Mouse (Mus musculus) ES-E14 (cell line): ENCODE results near the gene Gm5868. TPM values are rescaled to one million over a fixed set of nuclear protein-coding genes. Genes with fewer than 3 reads are reported as not detected.

Experiments used
- DNase-seq: peaks from one replicate; pipeline ENCODE4 v3.0.0-alpha.2; 2013; ENCODE audit warnings: low read depth, low spot score
- H3K27ac ChIP-seq: 2 replicates; pipeline ENCODE4 v1.5.1; 2012; ENCODE audit warnings: low read depth, mild to moderate bottlenecking, low read length, moderate library complexity, mixed read lengths; ENCODE audit not compliant: poor library complexity, insufficient read depth, severe bottlenecking
- H3K36me3 ChIP-seq: 2 replicates; pipeline ENCODE4 v1.6.1; 2012; ENCODE audit warnings: mild to moderate bottlenecking, low read length, moderate library complexity, mixed read lengths; ENCODE audit not compliant: control insufficient read depth, poor library complexity, insufficient read depth, severe bottlenecking
- H3K4me1 ChIP-seq, 2 experiments: fragments of 150-350 bp in 1 of 2; sonication (generic) in 1 of 2; 2 replicates each; pipeline ENCODE4 v1.6.1; 2012; ENCODE audit warnings: low read length in 2 of 2, mild to moderate bottlenecking in 1 of 2, mixed read lengths in 1 of 2; ENCODE audit not compliant: control insufficient read depth in 2 of 2, insufficient read depth in 2 of 2, poor library complexity in 1 of 2
- H3K4me3 ChIP-seq, 2 experiments: fragments of 150-350 bp in 1 of 2; sonication (generic) in 1 of 2; 2 replicates each; pipeline ENCODE4 v1.5.1; 2012; ENCODE audit warnings: low read length in 2 of 2, low read depth in 1 of 2, mild to moderate bottlenecking in 1 of 2, mixed read lengths in 1 of 2; ENCODE audit not compliant: insufficient read depth in 1 of 2, poor library complexity in 1 of 2, severe bottlenecking in 1 of 2
- H3K9ac ChIP-seq: 2 replicates; pipeline ENCODE4 v1.6.1; 2012; ENCODE audit warnings: low read depth, mild to moderate bottlenecking, low read length, mixed read lengths; ENCODE audit not compliant: poor library complexity, insufficient read depth, severe bottlenecking
- H3K9me3 ChIP-seq: fragments of 150-350 bp; sonication (generic); 2 replicates; pipeline ENCODE4 v1.6.1; 2012; ENCODE audit warnings: low read depth, mild to moderate bottlenecking, low read length; ENCODE audit not compliant: control insufficient read depth, insufficient read depth
- CHD2 ChIP-seq: IDR thresholded peaks from 2 replicates; pipeline ENCODE4 v1.6.1; 2014; ENCODE audit warnings: mild to moderate bottlenecking, low read depth, low read length, inconsistent platforms
- HCFC1 ChIP-seq: IDR thresholded peaks from 2 replicates; pipeline ENCODE4 v1.6.1; 2012; ENCODE audit warnings: low read length, inconsistent platforms, borderline replicate concordance; ENCODE audit not compliant: insufficient read depth
- MAFK ChIP-seq: IDR thresholded peaks from 2 replicates; pipeline ENCODE4 v1.6.1; 2014; ENCODE audit warnings: mild to moderate bottlenecking, low read depth, low read length, inconsistent platforms; ENCODE audit not compliant: insufficient read depth
- ZC3H11A ChIP-seq: IDR thresholded peaks from 2 replicates; pipeline ENCODE4 v1.6.1; 2012; ENCODE audit warnings: low read depth, mild to moderate bottlenecking, inconsistent platforms, low read length, borderline replicate concordance
- ZNF384 ChIP-seq: IDR thresholded peaks from 2 replicates; pipeline ENCODE4 v1.6.1; 2012; ENCODE audit warnings: low read depth, low read length, inconsistent platforms
- in situ Hi-C, 2 experiments: fragments of 600-800 bp; cut with MboI; formaldehyde crosslinking; loops; one replicate each; pipeline ENCODE4 v1.15.1; 2025; ENCODE audit warnings: low sequenced_read_pairs in 2 of 2, inconsistent platforms in 1 of 2; ENCODE audit not compliant: unreplicated experiment in 2 of 2
- total RNA-seq: library from RNA; depleted of rRNA; stranded (reverse); fragments of 300-350 nt; gene quantifications from 2 replicates; pipeline ENCODE4 v1.2.3, GENCODE M21; 2012; rRNA removed

The Gm5868 gene
- total RNA-seq, 1 experiment: not detected

DNA sequence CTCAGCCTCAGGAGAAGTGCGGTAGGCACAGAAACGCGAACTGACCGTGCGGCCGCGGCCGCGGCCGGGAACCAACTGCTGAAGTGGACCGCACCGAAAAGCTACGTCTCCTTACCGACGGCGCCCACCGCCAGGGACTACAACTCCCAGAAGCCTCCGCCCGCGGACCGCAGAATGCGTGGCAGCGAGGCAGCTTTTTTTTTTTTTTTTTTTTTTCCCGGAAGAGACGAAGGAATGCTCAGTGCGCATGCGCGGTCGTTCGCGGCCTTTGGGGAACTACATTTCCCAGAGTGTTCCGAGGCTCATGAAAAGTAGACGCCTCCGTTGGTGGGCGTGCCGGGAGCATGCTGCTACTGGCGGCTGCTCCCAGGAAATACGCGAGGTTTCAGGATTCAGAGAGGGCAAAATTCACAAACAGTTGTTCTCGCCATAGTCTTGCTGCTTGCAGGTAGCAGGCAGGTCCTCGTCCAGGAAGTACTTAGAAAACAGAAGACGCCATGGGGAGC lies 27.8 kb downstream of the Gm5868 start, which contains the start of gene Nfxl1:
Gene Nfxl1 (minus strand): TSS at position 141 of the 506 bp plus-strand sequence.
- Histone ChIP-seq H3K4me1 (no peaks in the 10 kb centered on the region), H3K36me3 (no peaks in the 10 kb centered on the region), H3K9me3 (no peaks in the 10 kb centered on the region), H3K4me3 (peak within 1 kb of the TSS; percentile 80 to 95), H3K9ac (peak within 1 kb of the TSS; percentile 93), H3K27ac (no peak within 1 kb of the TSS; the same call in 1 of the 2 replicates)
- TF ChIP-seq CHD2 (0 out of 2 replicates have a peak, but pooled peaks have one; percentile 48), HCFC1 (peak; percentile 98), MAFK (peak; percentile 56), ZNF384 (peak; percentile 100), ZC3H11A (no peak)
- peak; percentile 99 for DNase-seq
- in situ Hi-C loops: no loop called here

DNA sequence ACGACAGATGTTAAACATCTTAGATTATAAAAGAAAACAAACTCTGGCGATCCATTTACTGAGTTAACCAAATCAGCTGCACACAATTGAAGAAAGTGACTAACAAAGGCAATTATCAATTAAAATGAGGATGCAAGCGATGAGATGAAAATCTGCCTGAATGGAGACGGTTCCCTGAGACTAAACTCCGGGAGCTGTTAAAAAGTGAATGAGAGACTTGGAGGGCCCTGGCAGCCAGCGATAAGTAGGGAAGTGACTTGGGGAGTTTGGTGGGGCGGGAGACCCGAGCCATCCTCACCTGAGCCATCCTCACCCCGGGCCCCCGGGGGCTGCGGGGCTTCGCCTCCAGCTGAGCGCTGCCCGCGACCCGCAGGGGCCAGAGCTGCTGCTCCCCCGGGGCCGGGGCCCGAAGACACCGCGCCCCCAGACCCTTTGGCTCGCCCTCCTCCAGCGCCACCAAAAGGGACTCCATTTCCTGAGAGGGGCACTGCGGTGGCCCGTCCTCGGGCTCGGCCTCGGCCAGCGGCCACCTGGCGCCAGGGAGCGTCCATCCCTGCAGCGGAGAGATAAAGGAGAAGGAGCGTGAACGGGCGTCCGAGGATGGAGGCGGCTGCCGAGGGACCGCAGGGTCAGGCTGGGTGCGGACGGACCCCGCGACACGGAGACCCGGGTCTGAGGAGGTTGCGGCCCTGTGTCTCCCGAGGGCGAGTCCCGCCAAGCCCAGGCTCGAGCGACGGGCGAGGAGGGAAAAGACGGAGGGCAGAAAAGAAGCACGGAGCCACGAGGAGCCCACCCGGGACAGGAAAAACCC lies 28.4 kb downstream of the Gm5868 start:
- in situ Hi-C loops: no loop called here
- no peak overlapping the region for H3K27ac ChIP-seq
- no peaks in the 10 kb centered on the region for H3K36me3 ChIP-seq
- no peaks in the 10 kb centered on the region for H3K9me3 ChIP-seq
- TF ChIP-seq CHD2: no peak
- no peak for TF ChIP-seq MAFK
- no peak for TF ChIP-seq ZNF384
- no peak for TF ChIP-seq ZC3H11A
- no peak for TF ChIP-seq HCFC1
- DNase-seq: no peak
- no peaks in the 10 kb centered on the region for H3K4me1 ChIP-seq
- peak overlapping the region; percentile 80 to 95 for H3K4me3 ChIP-seq
- peak overlapping the region; percentile 93 for H3K9ac ChIP-seq

DNA sequence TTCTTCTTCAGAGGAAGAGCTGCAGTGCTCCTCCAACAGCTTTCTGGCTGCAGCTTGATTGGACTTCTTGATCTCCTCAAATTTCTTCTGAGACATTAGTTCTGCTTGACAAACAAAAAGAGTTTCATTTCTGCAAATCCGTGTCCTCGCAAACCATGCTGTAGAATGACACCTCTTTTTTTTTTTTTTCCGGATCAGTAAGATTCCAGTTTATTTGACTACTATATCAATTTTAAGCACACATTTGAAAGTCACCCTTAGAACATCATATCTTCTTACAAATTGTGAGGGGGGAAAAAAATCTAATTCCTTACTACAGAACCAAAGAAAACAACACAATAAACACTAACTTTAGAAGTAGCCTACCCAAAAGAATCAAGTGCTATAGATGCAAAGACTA lies 31.1 kb downstream of the Gm5868 start:
- H3K9ac ChIP-seq: no peak overlapping the region
- in situ Hi-C loops: no loop called here
- no peak overlapping the region for H3K4me3 ChIP-seq
- H3K9me3 ChIP-seq: no peaks in the 10 kb centered on the region
- TF ChIP-seq CHD2: no peak
- no peak for TF ChIP-seq MAFK
- no peak for TF ChIP-seq ZC3H11A
- TF ChIP-seq ZNF384: no peak
- H3K27ac ChIP-seq: no peak overlapping the region
- no peaks in the 10 kb centered on the region for H3K4me1 ChIP-seq
- no peaks in the 10 kb centered on the region for H3K36me3 ChIP-seq
- DNase-seq: no peak

DNA sequence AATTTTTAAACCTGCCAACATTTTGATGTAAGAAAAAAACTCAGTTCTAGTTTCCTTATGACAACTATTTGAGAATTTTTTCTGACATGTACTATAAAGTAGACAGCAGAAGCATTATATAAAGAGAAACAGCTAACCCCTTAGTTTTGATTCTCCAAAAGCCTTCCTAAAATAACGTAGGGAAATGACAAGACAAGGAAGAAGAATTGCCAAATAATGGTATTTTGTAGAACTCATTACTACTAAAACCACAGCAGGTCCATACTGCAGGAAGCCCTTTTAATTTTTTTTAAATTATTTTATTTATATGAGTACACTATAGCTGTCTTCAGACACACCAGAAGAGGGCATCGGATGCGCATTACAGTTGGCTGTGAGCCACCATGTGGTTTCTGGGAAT lies 36.1 kb downstream of the Gm5868 start:
- Histone ChIP-seq H3K9ac (no peak overlapping the region), H3K9me3 (no peaks in the 10 kb centered on the region), H3K4me3 (no peak overlapping the region), H3K27ac (no peak overlapping the region), H3K4me1 (no peaks in the 10 kb centered on the region), H3K36me3 (no peaks in the 10 kb centered on the region)
- DNase-seq: no peak
- TF ChIP-seq MAFK (no peak), CHD2 (no peak), ZC3H11A (no peak), ZNF384 (no peak), HCFC1 (no peak)
- in situ Hi-C loops: no loop called here

Other genes with a start within 250 kb of the Gm5868 start
- gene Corin, start 83.1 kb downstream of the Gm5868 start, total RNA-seq: 0.21 and 0.49 TPM in 2 replicates
- 10.6 and 13.4 TPM in 2 replicates for gene Nfxl1, start 27.9 kb downstream of the Gm5868 start, total RNA-seq
- 0.22 TPM in 1 of 2 replicates, not detected in the other for gene Zar1, start 6.3 kb downstream of the Gm5868 start, total RNA-seq
- not detected in 2 replicates for gene Cnga1, start 56.7 kb upstream of the Gm5868 start, total RNA-seq
- 0.11 and 0.22 TPM in 2 replicates for gene Nipal1, start 60.2 kb upstream of the Gm5868 start, total RNA-seq
- 0.09 TPM in 1 of 2 replicates, not detected in the other for gene Txk, start 165.2 kb upstream of the Gm5868 start, total RNA-seq